Mouse (Mus musculus): ENCODE data around the gene Gdnf.

- TF ChIP-seq CTCF (IDR thresholded peaks at IDR 0.05) (no peak), POLR2A (IDR thresholded peaks at IDR 0.05; ENCODE audit: insufficient read depth, low read depth, low read length) (no peak), EP300 (IDR thresholded peaks at IDR 0.05; ENCODE audit: insufficient read depth, low read depth, low read length) (no peak)
Observed at GRCm38 (mm10) chr15:7815521-7815944, 4.9 kb downstream of the Gdnf start.

Measured in heart, adult 2 months (tissue).